Mouse (Mus musculus) bone marrow macrophage, adult 2 months (primary cell): Measurements from ENCODE around the gene Sumo3.

Experiments
- CTCF ChIP-seq: IDR thresholded peaks from 2 replicates; pipeline ENCODE4 v1.5.1; 2012; ENCODE audit warnings: low read depth, mild to moderate bottlenecking, low read length, moderate library complexity
- POLR2A ChIP-seq: IDR thresholded peaks from 2 replicates; pipeline ENCODE4 v1.6.1; 2012; ENCODE audit warnings: mild to moderate bottlenecking, low read depth, low read length, borderline replicate concordance

DNA sequence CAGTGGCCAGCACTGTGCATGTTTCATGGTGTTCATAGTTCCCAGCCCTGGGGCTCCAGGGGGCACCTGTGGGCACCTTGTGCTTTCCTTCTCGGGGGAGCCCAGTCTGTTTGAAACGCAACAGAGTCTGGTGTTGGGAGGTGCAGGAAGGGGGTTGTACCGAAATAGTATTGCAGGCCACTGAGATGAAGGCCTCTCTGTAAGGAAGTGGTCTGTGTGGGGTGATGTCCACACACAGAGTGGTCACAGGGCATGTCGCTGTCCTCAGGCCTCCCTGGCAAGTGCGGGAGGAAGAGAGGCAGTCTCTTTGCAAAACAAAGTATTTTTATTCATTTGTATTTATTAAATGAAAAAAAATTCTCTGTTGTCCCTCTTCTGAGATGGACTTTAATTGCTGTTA lies 39.7 kb downstream of the Sumo3 start:
- TF ChIP-seq CTCF = no peak
- no peak for TF ChIP-seq POLR2A
